Mouse (Mus musculus): ENCODE data around the gene Pigq. TPM values are rescaled to one million over a fixed set of nuclear protein-coding genes. Genes with fewer than 3 reads are reported as not detected.
A peak's percentile ranks its signal among the peaks of the same experiment; 100 is the strongest.

The Pigq gene
- polyA plus RNA-seq, 1 experiment from 2014 or later = 75.6 TPM

DNA sequence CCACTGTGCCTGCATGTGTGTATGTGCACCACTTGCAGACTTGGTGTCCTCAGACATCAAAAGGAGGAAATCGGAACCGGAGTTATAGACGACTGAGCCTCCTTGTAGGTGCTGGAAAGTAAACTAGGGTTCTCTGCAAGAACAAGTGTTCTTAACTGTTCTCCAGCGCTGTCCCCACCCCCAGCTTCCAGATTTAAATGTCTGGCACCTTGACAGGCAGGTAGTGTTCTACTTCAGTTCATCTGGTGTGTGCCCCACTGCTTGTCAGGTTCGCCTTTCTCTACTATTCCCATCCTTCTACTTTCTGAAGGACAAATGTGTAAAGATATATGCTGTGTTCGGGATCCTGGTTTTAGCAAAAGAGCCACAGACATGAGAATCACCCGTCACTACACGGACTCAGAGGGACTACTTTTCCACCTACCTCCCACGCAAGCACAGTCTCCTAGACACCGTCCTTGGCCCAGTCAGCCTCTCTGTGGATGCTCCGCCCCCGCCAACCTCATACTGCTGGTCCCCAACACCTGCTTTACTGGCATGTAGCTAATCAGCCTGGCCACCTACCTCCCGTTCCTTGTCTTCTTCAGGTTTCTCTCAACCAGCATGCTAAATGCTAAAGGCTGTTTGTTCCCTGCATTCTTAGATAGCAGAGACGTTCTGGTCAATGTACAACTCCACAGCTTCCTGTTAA is 31.4 kb downstream of the Pigq start:
- Histone ChIP-seq H3K4me1 (peaks cover 7% of the 10 kb centered on the region), H3K36me3 (replicated peaks) (peaks cover 32% of the 10 kb centered on the region), H3K27ac (no peak overlapping the region), H3K9me3 (no peaks in the 10 kb centered on the region), H3K27me3 (ENCODE audit: poor library complexity, severe bottlenecking) (no peaks in the 10 kb centered on the region), H3K4me3 (no peak overlapping the region)
- WGBS = 90% methylated on average over 14 of the region's 14 CpGs
- DNase-seq (ENCODE audit: extremely low spot score, low spot score) = no peak

GRCm38 (mm10) chr17:25911816-25912215 is 32.9 kb downstream of the Pigq start:
- 87% methylated on average over 4 of the region's 4 CpGs for WGBS
- no peak overlapping the region for H3K4me3 ChIP-seq
- H3K9me3 ChIP-seq = no peaks in the 10 kb centered on the region
- DNase-seq (ENCODE audit: extremely low spot score, low spot score) = no peak
- H3K4me1 ChIP-seq = no peaks in the 10 kb centered on the region
- H3K36me3 ChIP-seq (replicated peaks) = peaks cover 24% of the 10 kb centered on the region
- H3K27ac ChIP-seq = no peak overlapping the region
- H3K27me3 ChIP-seq (ENCODE audit: poor library complexity, severe bottlenecking) = no peaks in the 10 kb centered on the region

DNA sequence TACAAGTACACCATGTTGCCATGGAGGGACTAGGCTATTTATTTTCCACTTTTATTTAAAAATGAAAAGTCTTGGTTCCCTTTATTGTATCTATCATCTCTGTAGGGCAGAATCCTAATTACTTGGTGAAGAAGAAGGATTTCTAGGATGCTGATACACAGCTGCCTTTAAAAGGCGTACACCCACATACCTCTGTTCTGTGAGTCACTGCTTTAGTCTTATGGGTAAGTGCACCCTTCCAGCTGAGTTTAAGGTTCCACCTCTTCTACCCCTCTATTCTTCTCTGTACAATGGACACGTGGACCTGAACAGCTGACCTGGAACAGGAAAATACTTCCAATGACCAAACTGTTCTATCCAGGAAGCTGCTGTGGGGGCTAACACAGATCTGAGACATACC is 37.1 kb downstream of the Pigq start:
- H3K4me3 ChIP-seq = no peak overlapping the region
- 86% methylated on average over 2 of the region's 2 CpGs for WGBS
- no peak for DNase-seq (ENCODE audit: extremely low spot score, low spot score)
- no peaks in the 10 kb centered on the region for H3K4me1 ChIP-seq
- no peaks in the 10 kb centered on the region for H3K9me3 ChIP-seq
- no peaks in the 10 kb centered on the region for H3K27me3 ChIP-seq (ENCODE audit: poor library complexity, severe bottlenecking)
- peaks cover 19% of the 10 kb centered on the region for H3K36me3 ChIP-seq (replicated peaks)
- H3K27ac ChIP-seq = no peak overlapping the region

- 85% methylated on average over 3 of the region's 3 CpGs for WGBS
- DNase-seq (ENCODE audit: extremely low spot score, low spot score) = no peak
- no peak overlapping the region for H3K27ac ChIP-seq
- H3K4me3 ChIP-seq = no peak overlapping the region
- peaks cover 31% of the 10 kb centered on the region for H3K36me3 ChIP-seq (replicated peaks)
- no peaks in the 10 kb centered on the region for H3K4me1 ChIP-seq
- no peaks in the 10 kb centered on the region; the same call in 1 of the 2 replicates for H3K9me3 ChIP-seq
- H3K27me3 ChIP-seq (ENCODE audit: poor library complexity, severe bottlenecking) = no peaks in the 10 kb centered on the region
Measured at GRCm38 (mm10) chr17:25903061-25903460, 41.7 kb downstream of the Pigq start.

GRCm38 (mm10) chr17:25900193-25900592 is 44.5 kb downstream of the Pigq start:
- Histone ChIP-seq H3K4me1 (peaks cover 17% of the 10 kb centered on the region), H3K36me3 (replicated peaks) (peaks cover 22% of the 10 kb centered on the region), H3K4me3 (no peak overlapping the region), H3K27ac (no peak overlapping the region), H3K27me3 (ENCODE audit: poor library complexity, severe bottlenecking) (no peaks in the 10 kb centered on the region), H3K9me3 (no peaks in the 10 kb centered on the region; the same call in 1 of the 2 replicates)
- DNase-seq (ENCODE audit: extremely low spot score, low spot score) = no peak
- WGBS = 92% methylated on average over 1 of the region's 1 CpGs

- 70% methylated on average over 12 of the region's 12 CpGs for WGBS
- Histone ChIP-seq H3K9me3 (no peaks in the 10 kb centered on the region; the same call in 1 of the 2 replicates), H3K36me3 (replicated peaks) (peaks cover 12% of the 10 kb centered on the region), H3K27ac (peak overlapping the region; percentile 53; the same call in 1 of the 2 replicates), H3K4me3 (no peak overlapping the region), H3K27me3 (ENCODE audit: poor library complexity, severe bottlenecking) (no peaks in the 10 kb centered on the region), H3K4me1 (peaks cover 23% of the 10 kb centered on the region)
- no peak for DNase-seq (ENCODE audit: extremely low spot score, low spot score)
Measured at GRCm38 (mm10) chr17:25895891-25896290, 48.8 kb downstream of the Pigq start.

DNA sequence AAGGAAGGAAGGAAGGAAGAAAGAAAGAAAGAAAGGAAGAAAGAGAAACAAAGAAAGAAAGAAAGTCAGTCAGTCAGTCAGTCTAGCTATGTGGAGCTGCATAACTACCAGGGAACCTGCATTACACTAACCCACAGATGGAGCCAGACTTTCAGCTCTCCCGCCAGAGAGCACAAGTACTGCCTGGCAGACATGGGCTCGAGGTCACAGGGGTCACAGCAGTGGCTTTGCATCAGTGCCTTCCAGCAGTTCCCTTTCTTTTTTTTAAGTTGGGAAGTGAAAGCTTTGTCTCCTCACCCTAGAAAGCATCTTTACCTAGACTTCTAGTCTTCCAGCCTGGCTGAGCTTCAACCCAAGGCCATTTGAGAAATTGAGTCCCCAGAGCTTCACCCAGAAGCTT is 49.3 kb downstream of the Pigq start:
- peaks cover 23% of the 10 kb centered on the region for H3K4me1 ChIP-seq
- H3K27ac ChIP-seq = peak overlapping the region; percentile 53; the same call in 1 of the 2 replicates
- no peak for DNase-seq (ENCODE audit: extremely low spot score, low spot score)
- H3K9me3 ChIP-seq = no peaks in the 10 kb centered on the region
- no peaks in the 10 kb centered on the region for H3K27me3 ChIP-seq (ENCODE audit: poor library complexity, severe bottlenecking)
- no peak overlapping the region for H3K4me3 ChIP-seq
- 28% methylated on average over 2 of the region's 2 CpGs for WGBS
- H3K36me3 ChIP-seq (replicated peaks) = peaks cover 7% of the 10 kb centered on the region

GRCm38 (mm10) chr17:25893975-25894617 is 50.6 kb downstream of the Pigq start:
- Histone ChIP-seq H3K27ac (peak overlapping the region; percentile 72), H3K4me1 (peaks cover 23% of the 10 kb centered on the region), H3K4me3 (no peak overlapping the region; the same call in 1 of the 2 replicates), H3K27me3 (ENCODE audit: poor library complexity, severe bottlenecking) (no peaks in the 10 kb centered on the region), H3K9me3 (no peaks in the 10 kb centered on the region), H3K36me3 (replicated peaks) (peaks cover 12% of the 10 kb centered on the region)
- 29% methylated on average over 2 of the region's 2 CpGs for WGBS
- DNase-seq (ENCODE audit: extremely low spot score, low spot score) = peak; percentile 67

DNA sequence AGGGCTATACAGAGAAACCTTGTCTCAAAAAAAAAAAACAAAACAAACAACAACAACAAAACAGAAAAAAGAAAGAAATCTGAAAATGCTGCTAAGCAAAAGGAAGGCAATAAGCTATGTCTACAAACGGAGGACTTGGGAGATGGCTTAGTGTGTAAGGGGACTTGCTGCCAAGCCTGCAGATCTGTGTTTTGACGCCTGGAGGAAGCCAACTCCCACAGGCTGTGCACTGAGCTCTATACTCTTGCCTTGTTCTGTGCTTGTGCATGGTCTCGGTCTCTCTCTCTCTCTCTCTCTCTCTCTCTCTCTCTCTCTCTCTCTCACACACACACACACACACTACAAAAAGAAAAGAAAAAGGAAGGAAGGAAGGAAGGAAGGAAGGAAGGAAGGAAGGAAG is 55.9 kb downstream of the Pigq start:
- DNase-seq (ENCODE audit: extremely low spot score, low spot score) = no peak
- Histone ChIP-seq H3K27ac (no peak overlapping the region), H3K36me3 (replicated peaks) (peaks cover 47% of the 10 kb centered on the region), H3K27me3 (ENCODE audit: poor library complexity, severe bottlenecking) (no peaks in the 10 kb centered on the region), H3K9me3 (no peaks in the 10 kb centered on the region), H3K4me3 (no peak overlapping the region), H3K4me1 (peaks cover 13% of the 10 kb centered on the region)
- 85% methylated on average over 3 of the region's 3 CpGs for WGBS

GRCm38 (mm10) chr17:25887467-25887866 is 57.3 kb downstream of the Pigq start:
- no peaks in the 10 kb centered on the region for H3K27me3 ChIP-seq (ENCODE audit: poor library complexity, severe bottlenecking)
- H3K9me3 ChIP-seq = no peaks in the 10 kb centered on the region
- H3K27ac ChIP-seq = no peak overlapping the region
- no peak for DNase-seq (ENCODE audit: extremely low spot score, low spot score)
- 92% methylated on average over 10 of the region's 10 CpGs for whole genome bisulfite sequencing
- H3K36me3 ChIP-seq (replicated peaks) = peaks cover 60% of the 10 kb centered on the region
- H3K4me1 ChIP-seq = peaks cover 27% of the 10 kb centered on the region
- H3K4me3 ChIP-seq = no peak overlapping the region

- H3K9me3 ChIP-seq = no peaks in the 10 kb centered on the region
- no peaks in the 10 kb centered on the region for H3K27me3 ChIP-seq (ENCODE audit: poor library complexity, severe bottlenecking)
- H3K27ac ChIP-seq = no peak overlapping the region
- H3K4me1 ChIP-seq = peaks cover 33% of the 10 kb centered on the region
- H3K4me3 ChIP-seq = no peak overlapping the region
- peaks cover 66% of the 10 kb centered on the region for H3K36me3 ChIP-seq (replicated peaks)
- no peak for DNase-seq (ENCODE audit: extremely low spot score, low spot score)
Measured at GRCm38 (mm10) chr17:25886806-25887205, 57.9 kb downstream of the Pigq start.

DNA sequence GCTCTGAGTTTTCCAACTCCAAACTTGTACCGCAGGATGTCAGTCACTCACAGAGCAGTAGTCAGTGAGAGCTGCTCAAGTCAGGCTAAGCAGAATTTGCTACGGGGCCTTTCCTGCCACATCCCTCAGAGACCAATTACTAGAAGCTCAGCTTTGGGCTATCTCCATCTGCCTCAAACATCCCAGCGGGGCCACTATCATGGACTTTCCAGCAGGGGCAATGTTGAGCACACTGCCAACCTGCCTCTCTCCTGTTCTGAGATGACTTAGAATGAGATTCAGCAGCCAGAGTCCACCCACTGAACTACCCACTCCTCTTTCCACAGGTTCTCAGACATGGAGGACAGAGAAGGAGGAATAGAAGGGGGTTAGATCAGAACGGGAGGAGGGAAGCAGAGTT is 59.1 kb downstream of the Pigq start:
- H3K27me3 ChIP-seq (ENCODE audit: poor library complexity, severe bottlenecking) = no peaks in the 10 kb centered on the region
- DNase-seq (ENCODE audit: extremely low spot score, low spot score) = no peak
- H3K36me3 ChIP-seq (replicated peaks) = peaks cover 66% of the 10 kb centered on the region
- no peak overlapping the region for H3K27ac ChIP-seq
- H3K9me3 ChIP-seq = no peaks in the 10 kb centered on the region
- 60% methylated on average over 4 of the region's 4 CpGs for WGBS
- H3K4me1 ChIP-seq = peaks cover 45% of the 10 kb centered on the region
- no peak overlapping the region for H3K4me3 ChIP-seq

DNA sequence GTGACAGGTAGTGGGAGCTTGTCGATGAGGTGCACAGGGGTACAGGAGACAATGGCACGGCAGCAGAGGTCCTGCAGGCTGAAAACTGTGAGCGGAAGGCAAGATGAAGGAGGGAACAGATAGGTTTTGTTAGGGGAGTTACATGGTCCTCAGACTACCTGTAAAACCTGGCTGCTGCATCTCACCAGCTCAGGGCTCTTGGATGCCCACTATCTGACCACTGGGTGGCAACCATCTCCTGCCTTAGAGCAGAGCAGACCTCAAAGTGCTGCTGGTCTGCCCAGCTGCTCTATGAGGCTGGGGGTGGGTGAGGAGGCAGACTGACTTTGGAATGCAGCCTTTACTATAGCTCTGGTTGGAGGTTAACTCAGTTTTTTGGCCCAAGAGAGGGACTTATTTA is 60.9 kb downstream of the Pigq start:
- no peaks in the 10 kb centered on the region for H3K9me3 ChIP-seq
- DNase-seq (ENCODE audit: extremely low spot score, low spot score) = no peak
- no peaks in the 10 kb centered on the region for H3K27me3 ChIP-seq (ENCODE audit: poor library complexity, severe bottlenecking)
- H3K4me1 ChIP-seq = peaks cover 63% of the 10 kb centered on the region
- peaks cover 63% of the 10 kb centered on the region for H3K36me3 ChIP-seq (replicated peaks)
- 82% methylated on average over 3 of the region's 3 CpGs for WGBS
- H3K4me3 ChIP-seq = no peak overlapping the region
- 0 out of 2 replicates have a peak overlapping the region, but pooled peaks have one; percentile 87 for H3K27ac ChIP-seq
